Mouse (Mus musculus) adrenal gland, postnatal 25 days (tissue): ENCODE results near the gene Kifc3. TPM values are rescaled to one million over a fixed set of nuclear protein-coding genes. Genes with fewer than 3 reads are reported as not detected.
A peak's percentile ranks its signal among the peaks of the same experiment; 100 is the strongest.

ENCODE experiments used
- DNase-seq: peaks from one replicate; pipeline ENCODE4 v3.0.0; 2021; ENCODE audit warnings: mixed read lengths
- total RNA-seq: library from RNA; stranded (reverse); gene quantifications from 2 replicates; pipeline ENCODE4 v1.2.3, GENCODE M21; 2021

Gene Kifc3
- total RNA-seq, 1 experiment from 2014 or later = 108 TPM

GRCm38 (mm10) chr8:95156108-95156507, 46.5 kb downstream of the Kifc3 start:
- DNase-seq = no peak

GRCm38 (mm10) chr8:95155361-95155760, 47.3 kb downstream of the Kifc3 start:
- no peak for DNase-seq

GRCm38 (mm10) chr8:95154654-95155053, 48.0 kb downstream of the Kifc3 start:
- no peak for DNase-seq

GRCm38 (mm10) chr8:95154056-95154455, 48.6 kb downstream of the Kifc3 start:
- no peak for DNase-seq

GRCm38 (mm10) chr8:95150608-95151007, 52.0 kb downstream of the Kifc3 start:
- no peak for DNase-seq

- DNase-seq = no peak
Observed at GRCm38 (mm10) chr8:95149426-95149825, 53.2 kb downstream of the Kifc3 start.

GRCm38 (mm10) chr8:95146846-95147245, 55.8 kb downstream of the Kifc3 start:
- no peak for DNase-seq

GRCm38 (mm10) chr8:95146044-95146745, 56.4 kb downstream of the Kifc3 start:
- DNase-seq = no peak

- DNase-seq = no peak
Observed at GRCm38 (mm10) chr8:95144631-95145015, 58.0 kb downstream of the Kifc3 start.

- no peak for DNase-seq
Observed at GRCm38 (mm10) chr8:95143805-95144630, 58.6 kb downstream of the Kifc3 start.

GRCm38 (mm10) chr8:95142985-95143804, 59.4 kb downstream of the Kifc3 start:
- DNase-seq = no peak

- DNase-seq = peak; percentile 87
Observed at GRCm38 (mm10) chr8:95142075-95142831, 60.4 kb downstream of the Kifc3 start.

GRCm38 (mm10) chr8:95141469-95142074, 61.0 kb downstream of the Kifc3 start:
- no peak for DNase-seq

- DNase-seq = no peak
Observed at GRCm38 (mm10) chr8:95141026-95141425, 61.6 kb downstream of the Kifc3 start.

GRCm38 (mm10) chr8:95140555-95140954, 62.1 kb downstream of the Kifc3 start:
- no peak for DNase-seq

- DNase-seq = no peak
Observed at GRCm38 (mm10) chr8:95139051-95139365, 63.6 kb downstream of the Kifc3 start.

- DNase-seq = no peak
Observed at GRCm38 (mm10) chr8:95138341-95139050, 64.1 kb downstream of the Kifc3 start.

- peak; percentile 38 for DNase-seq
Observed at GRCm38 (mm10) chr8:95137641-95138098, 64.9 kb downstream of the Kifc3 start.

- no peak for DNase-seq
Observed at GRCm38 (mm10) chr8:95137201-95137600, 65.4 kb downstream of the Kifc3 start.

- DNase-seq = no peak
Observed at GRCm38 (mm10) chr8:95136218-95136617, 66.4 kb downstream of the Kifc3 start.

- no peak for DNase-seq
Observed at GRCm38 (mm10) chr8:95135242-95135641, 67.4 kb downstream of the Kifc3 start.
